Mouse (Mus musculus) bone marrow macrophage, adult 2 months (primary cell): ENCODE measurements around the gene Per1. TPM values are rescaled to one million over a fixed set of nuclear protein-coding genes. Genes with fewer than 3 reads are reported as not detected.
A peak's percentile ranks its signal among the peaks of the same experiment; 100 is the strongest.

Experiments
- H3K27ac ChIP-seq: 2 replicates; pipeline ENCODE4 v1.5.1; 2012; ENCODE audit warnings: low read depth, low read length; ENCODE audit not compliant: insufficient read depth
- H3K4me1 ChIP-seq: 2 replicates; pipeline ENCODE4 v1.6.1; 2012; ENCODE audit warnings: low read length; ENCODE audit not compliant: control insufficient read depth, insufficient read depth
- H3K4me3 ChIP-seq: 2 replicates; pipeline ENCODE4 v1.5.1; 2012; ENCODE audit warnings: mild to moderate bottlenecking, low read length, moderate library complexity; ENCODE audit not compliant: insufficient read depth
- CTCF ChIP-seq: IDR thresholded peaks from 2 replicates; pipeline ENCODE4 v1.5.1; 2012; ENCODE audit warnings: low read depth, mild to moderate bottlenecking, low read length, moderate library complexity
- POLR2A ChIP-seq: IDR thresholded peaks from 2 replicates; pipeline ENCODE4 v1.6.1; 2012; ENCODE audit warnings: mild to moderate bottlenecking, low read depth, low read length, borderline replicate concordance
- polyA plus RNA-seq: library from polyadenylated mRNA; stranded (reverse); fragments of >200 nt; gene quantifications from 2 replicates; pipeline ENCODE4 v1.2.4, GENCODE M21; 2012; ENCODE audit not compliant: missing spikeins, insufficient read depth, insufficient read length

Gene Per1
- polyA plus RNA-seq, 1 experiment: 35.9 TPM

DNA sequence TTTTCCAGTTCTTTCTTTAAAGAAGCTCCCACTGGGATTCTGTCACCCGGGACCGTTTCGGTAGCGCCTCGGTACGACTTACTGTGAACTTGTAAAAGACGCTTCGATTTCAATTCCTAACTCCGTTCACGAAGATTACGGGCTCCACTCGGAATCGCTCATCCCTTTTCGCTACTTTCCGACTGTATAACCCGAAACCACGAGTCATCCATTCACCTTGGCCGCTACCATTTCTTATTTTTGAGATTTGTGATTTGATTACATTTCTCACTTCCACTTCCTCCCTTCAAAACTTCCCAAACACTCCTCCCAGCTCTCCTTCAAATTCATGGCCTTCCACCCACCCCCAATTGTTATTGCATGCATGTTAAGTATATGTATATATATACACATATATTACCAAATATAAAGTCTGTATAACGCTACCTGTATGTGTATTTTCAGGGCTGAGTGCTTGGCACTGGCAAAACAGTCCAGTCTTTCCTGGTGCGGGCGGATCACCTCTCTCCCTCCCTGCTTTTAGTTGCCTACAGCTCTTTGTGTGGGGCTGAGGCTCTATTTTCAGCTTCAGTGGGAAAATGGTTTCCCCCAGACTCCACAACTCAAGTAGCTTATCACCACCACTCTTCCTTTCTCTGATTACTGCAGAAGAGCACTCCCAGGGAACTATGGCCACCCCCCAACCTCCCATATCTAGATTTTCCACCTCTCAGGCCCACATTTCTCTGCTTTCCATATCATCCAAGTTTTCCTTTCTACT is 16.2 kb downstream of the Per1 start:
- no peak for TF ChIP-seq CTCF
- no peak for TF ChIP-seq POLR2A
- Histone ChIP-seq H3K4me1 (peaks cover 9% of the 10 kb centered on the region), H3K4me3 (peak overlapping the region; percentile 58), H3K27ac (no peak overlapping the region)

DNA sequence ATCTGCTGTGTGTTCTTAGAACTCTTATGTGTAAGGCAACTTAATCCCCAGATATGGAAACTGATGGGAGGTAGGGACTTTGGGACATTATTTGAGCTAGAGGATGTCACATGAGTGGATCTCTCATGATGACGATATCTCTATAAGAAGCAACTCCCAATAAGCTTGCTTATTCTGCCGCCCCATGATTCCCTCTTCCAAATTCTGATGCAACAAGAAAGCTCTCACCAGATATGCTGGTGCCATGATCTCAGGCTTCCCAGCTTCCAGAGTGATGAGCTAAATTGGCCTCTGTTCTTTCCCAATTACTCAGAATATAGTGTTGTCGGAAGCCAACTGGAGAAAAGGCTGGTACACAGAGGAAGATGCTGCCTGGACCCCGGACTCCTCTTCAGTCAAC is 16.8 kb downstream of the Per1 start:
- no peak overlapping the region for H3K27ac ChIP-seq
- H3K4me3 ChIP-seq: no peak overlapping the region
- TF ChIP-seq CTCF (no peak), POLR2A (no peak)
- peaks cover 9% of the 10 kb centered on the region for H3K4me1 ChIP-seq

DNA sequence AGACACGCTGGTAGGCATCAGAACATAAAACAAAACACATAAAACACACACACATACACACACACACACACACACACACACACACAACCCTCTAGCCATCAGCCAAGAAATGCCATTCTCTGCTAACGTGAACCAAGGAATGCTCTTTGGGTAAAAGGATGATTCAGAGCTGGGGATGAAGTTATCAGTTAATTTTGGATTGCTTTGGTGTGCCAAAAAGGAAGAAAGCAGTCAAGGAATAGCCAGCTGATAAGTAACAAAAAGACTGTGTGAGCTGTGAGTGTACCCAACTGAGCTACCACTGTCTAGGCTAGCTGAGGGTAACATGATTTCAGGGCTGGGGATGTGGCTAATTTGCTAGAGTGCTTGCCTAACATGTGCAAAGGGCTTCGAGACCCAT is 19.0 kb downstream of the Per1 start:
- H3K4me1 ChIP-seq: peaks cover 12% of the 10 kb centered on the region
- TF ChIP-seq POLR2A: no peak
- no peak for TF ChIP-seq CTCF
- H3K27ac ChIP-seq: no peak overlapping the region
- no peak overlapping the region for H3K4me3 ChIP-seq

DNA sequence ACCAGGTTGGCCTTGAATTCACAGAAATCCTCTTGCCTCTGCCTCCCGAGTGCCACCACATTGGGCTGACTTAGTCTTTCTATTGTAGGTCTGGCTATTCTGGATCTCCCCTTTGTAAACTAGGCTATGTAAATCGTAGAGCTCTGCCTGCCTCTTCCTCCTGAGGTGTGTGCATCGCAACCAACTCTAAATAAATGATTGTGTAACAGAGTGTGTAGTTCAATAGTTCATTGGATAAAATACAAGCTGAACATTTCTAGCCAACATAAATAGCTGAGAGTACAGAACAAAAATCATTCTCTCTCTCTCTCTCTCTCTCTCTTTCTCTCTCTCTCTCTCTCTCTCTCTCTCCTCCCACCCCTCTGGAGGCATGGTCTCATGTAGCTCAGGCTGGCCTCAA is 19.6 kb downstream of the Per1 start:
- H3K27ac ChIP-seq: no peak overlapping the region
- peaks cover 18% of the 10 kb centered on the region for H3K4me1 ChIP-seq
- TF ChIP-seq POLR2A: no peak
- TF ChIP-seq CTCF: no peak
- no peak overlapping the region for H3K4me3 ChIP-seq

DNA sequence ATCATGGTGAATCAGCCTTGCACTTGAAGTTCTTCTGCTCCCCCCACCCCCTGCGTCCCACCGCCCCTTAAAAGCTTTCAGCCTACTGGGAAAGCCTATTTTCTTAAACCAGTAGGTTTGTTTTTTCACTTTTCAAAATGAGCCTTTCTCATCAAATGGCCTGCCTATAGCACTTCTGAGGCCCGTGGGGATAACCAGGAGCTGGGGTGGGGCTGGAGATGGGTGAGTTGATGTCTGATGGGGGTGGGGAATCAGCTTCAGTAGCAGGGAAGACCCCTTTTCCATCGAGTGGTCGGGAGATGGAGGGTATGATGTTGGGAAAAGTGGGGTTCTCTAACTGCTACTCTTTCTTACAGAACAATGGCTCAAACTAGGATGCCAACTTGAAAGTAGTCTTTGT is 21.8 kb downstream of the Per1 start:
- no peak overlapping the region for H3K4me3 ChIP-seq
- no peak for TF ChIP-seq POLR2A
- TF ChIP-seq CTCF: no peak
- no peak overlapping the region for H3K27ac ChIP-seq
- H3K4me1 ChIP-seq: peaks cover 16% of the 10 kb centered on the region

DNA sequence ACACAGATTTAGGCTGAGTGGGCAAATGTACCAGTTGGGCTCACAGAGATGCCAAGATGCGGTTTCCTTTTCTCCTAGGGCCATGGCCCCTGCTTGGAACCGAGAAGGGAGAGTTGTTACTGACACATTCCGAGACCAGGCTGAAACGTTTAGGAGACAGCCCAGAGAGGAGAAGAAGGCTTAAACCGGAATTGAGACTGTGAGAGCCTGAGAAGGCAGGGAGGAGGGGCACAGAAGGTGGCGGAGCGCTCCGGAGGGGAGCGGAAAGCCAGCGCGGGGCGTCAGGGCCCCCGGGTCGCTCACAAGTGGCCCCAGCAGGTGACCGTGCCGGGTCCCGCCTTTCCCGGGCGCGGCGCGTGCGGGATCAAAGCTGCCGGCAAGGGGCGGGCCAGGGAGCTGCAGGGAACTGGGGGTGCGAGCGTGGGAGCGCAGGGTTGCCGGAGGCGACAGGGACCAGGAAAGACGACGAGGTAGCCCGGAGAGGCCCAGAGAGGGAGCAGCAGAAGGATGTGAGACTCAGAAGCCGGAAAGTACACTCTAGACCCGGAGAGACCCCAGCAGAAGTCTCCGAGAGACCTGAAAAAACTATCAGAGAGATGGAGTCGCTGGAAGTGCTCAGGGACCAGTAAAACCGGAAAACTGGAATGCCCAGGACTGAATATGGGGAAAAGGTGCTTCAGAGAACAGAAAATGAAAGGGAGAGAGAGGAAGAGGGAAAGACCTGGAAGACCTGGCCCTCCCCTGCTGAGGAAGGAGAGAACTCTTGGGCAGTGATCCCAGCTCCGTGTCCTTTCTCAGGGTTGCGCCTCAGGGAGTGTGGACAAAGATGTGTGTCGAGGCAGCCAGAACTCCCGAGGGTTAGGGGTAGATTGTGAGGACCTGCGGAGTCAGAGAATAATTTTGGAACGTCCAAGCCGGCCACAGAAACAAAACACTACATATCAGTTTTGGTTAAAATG is 23.0 kb downstream of the Per1 start:
- Histone ChIP-seq H3K27ac (no peak overlapping the region), H3K4me3 (peak overlapping the region; percentile 70), H3K4me1 (peaks cover 16% of the 10 kb centered on the region)
- no peak for TF ChIP-seq CTCF
- no peak for TF ChIP-seq POLR2A

DNA sequence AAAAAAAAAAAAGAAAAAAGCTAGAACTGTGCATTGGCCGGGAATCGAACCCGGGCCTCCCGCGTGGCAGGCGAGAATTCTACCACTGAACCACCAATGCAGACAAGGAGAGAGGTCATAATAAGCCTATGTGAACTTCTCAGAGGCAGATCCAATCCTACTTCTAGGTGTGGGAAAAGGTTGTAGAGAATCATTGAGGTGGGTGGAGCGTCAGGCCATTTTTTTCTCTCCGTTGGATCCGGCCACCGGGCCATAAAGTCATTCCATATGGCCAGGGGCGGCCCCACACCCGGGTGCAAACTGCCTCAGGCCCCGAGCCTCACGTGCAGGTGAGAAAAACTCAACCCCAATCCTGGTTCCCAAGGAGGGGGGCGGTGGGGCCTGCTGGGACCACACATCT is 23.7 kb downstream of the Per1 start:
- H3K4me1 ChIP-seq: peaks cover 16% of the 10 kb centered on the region
- no peak overlapping the region for H3K27ac ChIP-seq
- no peak for TF ChIP-seq CTCF
- no peak for TF ChIP-seq POLR2A
- peak overlapping the region; percentile 70 for H3K4me3 ChIP-seq

DNA sequence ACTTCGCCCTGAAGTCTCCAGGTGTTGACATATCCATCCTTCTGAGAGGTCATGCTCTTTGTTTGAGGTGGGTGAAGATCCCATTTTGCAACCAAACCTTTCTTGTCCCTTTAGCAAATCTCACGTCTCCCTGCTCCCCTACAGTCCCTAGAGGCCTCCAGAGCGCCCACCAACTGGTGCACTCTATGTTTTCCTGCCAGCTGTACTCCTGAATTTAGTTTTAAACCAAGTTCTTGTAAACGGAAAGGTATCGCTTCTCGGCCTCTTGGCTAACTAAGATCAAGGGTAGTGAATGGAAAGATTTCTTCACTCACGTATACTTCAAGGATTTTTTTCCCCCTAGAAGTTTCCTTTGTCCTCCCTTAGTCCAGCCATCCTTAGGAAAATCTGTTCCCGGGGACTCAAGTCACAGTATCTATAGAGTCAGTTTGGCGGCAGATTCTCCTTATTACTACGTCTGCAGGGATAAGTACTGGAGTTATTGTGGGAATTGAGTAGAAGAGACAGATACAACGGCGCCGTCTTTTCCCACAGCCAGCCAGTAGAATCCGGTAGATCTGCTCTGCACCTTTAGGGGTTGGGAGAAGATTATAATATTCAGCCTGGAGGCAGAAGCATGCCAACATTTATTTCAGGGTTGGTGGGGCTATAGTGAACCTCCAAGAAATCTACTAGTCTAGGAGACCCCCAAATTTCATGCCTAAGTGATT is 24.6 kb downstream of the Per1 start:
- peak overlapping the region; percentile 72 for H3K4me3 ChIP-seq
- no peak overlapping the region for H3K27ac ChIP-seq
- no peak for TF ChIP-seq POLR2A
- peaks cover 16% of the 10 kb centered on the region for H3K4me1 ChIP-seq

DNA sequence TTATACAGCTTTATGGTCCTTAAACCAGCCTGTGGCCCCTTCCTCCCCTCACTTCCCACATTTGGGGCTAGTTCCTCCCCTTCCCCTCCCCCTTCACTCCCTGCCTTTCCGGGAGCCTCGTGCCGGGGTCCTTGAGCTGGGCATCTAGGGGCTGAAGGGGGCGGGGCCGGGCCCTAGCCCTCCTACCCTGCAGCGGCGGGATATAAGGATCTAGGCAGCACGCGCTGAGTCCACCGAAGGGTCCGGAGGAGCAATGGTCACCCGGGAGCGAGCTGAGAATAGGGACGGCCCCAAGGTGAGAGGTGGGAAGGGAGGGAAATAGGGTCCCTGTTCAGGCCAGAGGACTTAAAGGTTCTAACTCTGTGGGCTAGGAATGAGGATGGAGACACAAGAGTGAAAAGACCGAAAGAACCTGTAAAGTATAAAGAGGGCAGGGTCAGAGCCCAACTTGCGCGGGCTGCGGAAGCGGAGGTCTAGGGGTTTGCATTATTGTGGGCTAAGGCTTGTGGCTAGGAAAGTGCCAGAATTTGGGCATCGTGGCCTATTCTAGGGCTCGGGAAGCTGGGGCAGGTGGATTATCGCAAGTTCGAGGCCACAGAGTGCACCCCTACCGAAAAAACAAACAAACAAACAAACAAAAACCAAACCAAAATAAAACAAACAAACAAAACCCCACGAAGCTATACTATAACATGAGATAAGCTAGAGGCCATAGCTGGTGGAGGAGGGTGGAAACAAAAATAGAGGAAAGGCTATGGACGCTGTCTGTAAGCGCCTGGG is 25.4 kb downstream of the Per1 start, which contains the start of gene Hes7:
Gene Hes7 (plus strand): TSS at position 184 of the 780 bp plus-strand sequence.
- Histone ChIP-seq H3K4me3 (peak within 1 kb of the TSS; percentile 72), H3K27ac (no peak within 1 kb of the TSS), H3K4me1 (peaks cover 16% of the 10 kb centered on the region)
- TF ChIP-seq POLR2A (no peak), CTCF (no peak)
